Mouse (Mus musculus) stomach, embryonic 16.5 days (tissue): ENCODE results near the gene Atp6v1g2. TPM values are rescaled to one million over a fixed set of nuclear protein-coding genes. Genes with fewer than 3 reads are reported as not detected.

Experiments
- ATAC-seq: fragments of 200-750 bp; cut with Nextera tagmentation; 2 replicates; pipeline ENCODE4 v1.8.0; 2017; ENCODE audit warnings: moderate number of reproducible peaks, moderate TSS enrichment; ENCODE audit not compliant: insufficient read depth, low FRiP score
- H3K27ac ChIP-seq: fragments of 300-500 bp; sonication (generic); 2 replicates; pipeline ENCODE4 v1.5.1; 2014; ENCODE audit warnings: low read length
- H3K27me3 ChIP-seq: fragments of 300-500 bp; sonication (generic); 2 replicates; pipeline ENCODE4 v1.6.1; 2014; ENCODE audit warnings: low read length, control low read depth, mixed read lengths; ENCODE audit not compliant: control insufficient read depth, insufficient read depth
- H3K36me3 ChIP-seq: fragments of 300-500 bp; sonication (generic); 2 replicates; pipeline ENCODE4 v1.6.1; 2014; ENCODE audit warnings: low read length; ENCODE audit not compliant: control insufficient read depth, insufficient read depth
- H3K4me1 ChIP-seq: fragments of 300-500 bp; sonication (generic); 2 replicates; pipeline ENCODE4 v1.6.1; 2014; ENCODE audit warnings: low read length, control low read depth, mixed read lengths; ENCODE audit not compliant: control insufficient read depth, insufficient read depth
- H3K4me2 ChIP-seq: fragments of 300-500 bp; sonication (generic); 2 replicates; pipeline ENCODE4 v1.6.1; 2014; ENCODE audit warnings: low read depth, low read length, mixed read lengths
- H3K4me3 ChIP-seq: fragments of 300-500 bp; sonication (generic); replicated peaks from 2 replicates; pipeline ENCODE4 v1.5.1; 2014; ENCODE audit warnings: mild to moderate bottlenecking, low read length
- H3K9ac ChIP-seq: fragments of 300-500 bp; sonication (generic); 2 replicates; pipeline ENCODE4 v1.6.1; 2014; ENCODE audit warnings: low read length
- H3K9me3 ChIP-seq: fragments of 300-500 bp; sonication (generic); replicated peaks from 2 replicates; pipeline ENCODE4 v1.6.1; 2016; ENCODE audit warnings: low read length, control low read depth; ENCODE audit not compliant: control insufficient read depth
- WGBS: fragments of 180-500 bp; shearing (Covaris S2); extraction: QIAGEN DNeasy Blood & Tissue Kit; methylation state at CpG from one replicate; pipeline ENCODE4 v1.1.7; 2014; 5-methylcytosine and 5-hydroxymethylcytosine counted together
- polyA plus RNA-seq: library from polyadenylated mRNA; unstranded; fragments of >200 nt; fragmentation: Nextera tagmentation; extraction: Ambion mirVana; gene quantifications from 2 replicates; pipeline ENCODE4 v1.2.1, GENCODE M21; 2015

The Atp6v1g2 gene
- polyA plus RNA-seq, 1 experiment from 2014 or later, result 6.0 TPM

DNA sequence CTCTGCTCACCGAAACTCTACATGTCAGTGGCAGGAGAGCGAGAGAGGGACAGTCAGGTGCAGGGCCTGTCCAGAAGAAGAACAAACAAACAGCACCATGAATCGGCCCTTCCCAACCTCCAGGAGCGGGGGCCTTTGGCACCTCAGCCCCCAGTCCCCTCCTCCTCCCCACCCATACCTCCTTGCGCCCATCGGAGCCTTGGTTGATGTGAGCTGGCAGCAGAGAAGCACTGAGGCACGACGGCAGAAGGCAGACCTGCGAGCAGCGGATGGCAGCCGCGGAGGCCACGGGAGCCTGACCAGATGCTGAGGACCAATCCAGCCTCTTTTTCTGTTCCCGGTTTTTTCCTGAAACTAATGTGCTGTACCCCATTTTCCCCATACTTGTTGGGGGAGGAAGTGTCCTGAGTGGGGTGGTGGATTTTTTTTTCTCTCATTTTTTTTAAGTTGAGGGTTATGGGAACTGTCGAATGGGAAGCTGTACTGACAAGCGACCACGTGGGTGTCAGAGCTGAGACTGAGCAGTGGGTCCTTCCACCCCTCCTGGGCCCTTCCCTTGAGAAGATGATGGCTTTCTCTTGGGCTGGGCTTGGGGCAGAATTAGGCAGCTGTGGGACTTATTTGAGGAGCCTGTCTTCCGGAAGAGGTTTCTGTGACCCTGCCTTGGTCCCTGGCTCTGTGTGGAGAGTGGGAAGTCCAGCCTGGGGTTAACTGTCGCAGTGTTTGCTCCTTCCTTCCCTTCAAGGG is 16.2 kb downstream of the Atp6v1g2 start:
- Histone ChIP-seq H3K27ac (no peak overlapping the region), H3K9ac (no peak overlapping the region), H3K9me3 (no peaks in the 10 kb centered on the region), H3K4me2 (no peak overlapping the region), H3K27me3 (no peaks in the 10 kb centered on the region), H3K4me3 (no peak overlapping the region), H3K36me3 (peaks cover 43% of the 10 kb centered on the region), H3K4me1 (peaks cover 12% of the 10 kb centered on the region)
- no peak for ATAC-seq
- WGBS, result 83% methylated on average over 19 of the region's 19 CpGs

DNA sequence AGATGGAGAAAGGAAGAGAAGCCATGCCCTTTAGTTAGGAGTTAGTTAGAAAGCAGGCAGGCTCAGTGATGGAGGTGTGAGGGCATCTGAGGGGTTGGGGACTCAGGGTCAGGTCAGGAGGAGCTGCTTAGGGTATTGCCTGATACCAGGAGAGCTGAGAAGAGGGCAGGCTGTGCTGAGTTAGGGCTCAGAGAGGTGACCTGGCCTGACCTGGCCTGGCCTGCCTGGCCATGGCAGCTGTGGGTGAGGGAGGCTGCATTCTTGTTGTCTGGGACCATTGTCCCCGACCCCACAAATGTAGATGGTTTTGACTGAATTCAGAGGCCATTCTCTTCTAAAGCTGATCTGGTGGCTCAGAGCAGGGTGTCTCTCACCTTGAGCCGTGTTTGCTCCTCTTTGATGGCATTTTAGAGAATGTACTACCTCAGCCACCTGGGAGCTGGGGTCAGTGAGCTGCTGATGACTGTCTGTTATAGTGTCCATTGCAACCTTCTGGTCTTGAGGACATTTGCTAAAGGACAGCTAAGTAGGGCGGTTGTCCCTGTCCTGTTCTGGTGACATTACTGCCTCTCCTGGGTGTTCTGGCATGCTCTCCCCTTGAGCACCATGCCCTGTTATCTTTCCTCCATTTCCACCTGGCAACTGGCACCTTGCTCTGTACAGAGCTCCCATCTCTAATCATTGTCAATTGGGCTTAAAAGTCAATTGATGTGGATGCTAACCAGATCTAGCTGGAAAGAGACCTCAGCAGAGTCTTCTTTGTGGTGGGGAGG is 17.1 kb downstream of the Atp6v1g2 start:
- 74% methylated on average over 3 of the region's 3 CpGs for WGBS
- Histone ChIP-seq H3K9ac (no peak overlapping the region), H3K27me3 (no peaks in the 10 kb centered on the region), H3K9me3 (no peaks in the 10 kb centered on the region), H3K36me3 (peaks cover 43% of the 10 kb centered on the region), H3K27ac (no peak overlapping the region), H3K4me3 (no peak overlapping the region), H3K4me2 (no peak overlapping the region), H3K4me1 (peaks cover 3% of the 10 kb centered on the region; the same call in 1 of the 2 replicates)
- ATAC-seq, result no peak

DNA sequence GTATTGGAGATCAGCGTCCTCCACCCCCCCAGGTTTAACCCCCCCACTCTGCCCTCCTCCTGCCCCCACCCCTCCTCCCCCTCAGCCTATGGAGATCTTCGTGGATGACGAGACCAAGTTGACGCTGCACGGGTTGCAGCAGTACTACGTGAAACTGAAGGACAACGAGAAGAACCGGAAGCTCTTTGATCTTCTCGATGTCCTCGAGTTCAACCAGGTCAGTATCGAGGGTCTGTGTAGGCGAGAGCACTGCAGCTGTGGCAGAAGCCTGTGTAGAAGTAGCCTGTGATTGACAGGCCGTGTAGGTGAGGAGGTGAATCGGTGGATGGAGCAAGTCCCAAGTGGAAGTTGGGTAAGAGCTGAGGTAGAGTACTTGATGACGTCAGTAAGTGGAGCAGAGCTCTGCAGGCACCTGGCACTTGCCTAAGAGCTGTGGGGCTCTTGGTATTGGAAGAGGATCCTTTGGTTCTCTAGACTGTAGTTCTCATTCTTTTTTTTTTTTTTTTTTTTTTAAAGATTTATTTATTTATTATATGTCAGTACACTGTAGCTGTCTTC is 17.8 kb downstream of the Atp6v1g2 start:
- H3K4me3 ChIP-seq, result no peak overlapping the region
- H3K9ac ChIP-seq, result no peak overlapping the region
- peaks cover 38% of the 10 kb centered on the region for H3K36me3 ChIP-seq
- 78% methylated on average over 15 of the region's 15 CpGs for WGBS
- H3K4me1 ChIP-seq, result no peaks in the 10 kb centered on the region
- H3K27ac ChIP-seq, result no peak overlapping the region
- ATAC-seq, result no peak
- no peaks in the 10 kb centered on the region for H3K9me3 ChIP-seq
- H3K4me2 ChIP-seq, result no peak overlapping the region
- H3K27me3 ChIP-seq, result no peaks in the 10 kb centered on the region

DNA sequence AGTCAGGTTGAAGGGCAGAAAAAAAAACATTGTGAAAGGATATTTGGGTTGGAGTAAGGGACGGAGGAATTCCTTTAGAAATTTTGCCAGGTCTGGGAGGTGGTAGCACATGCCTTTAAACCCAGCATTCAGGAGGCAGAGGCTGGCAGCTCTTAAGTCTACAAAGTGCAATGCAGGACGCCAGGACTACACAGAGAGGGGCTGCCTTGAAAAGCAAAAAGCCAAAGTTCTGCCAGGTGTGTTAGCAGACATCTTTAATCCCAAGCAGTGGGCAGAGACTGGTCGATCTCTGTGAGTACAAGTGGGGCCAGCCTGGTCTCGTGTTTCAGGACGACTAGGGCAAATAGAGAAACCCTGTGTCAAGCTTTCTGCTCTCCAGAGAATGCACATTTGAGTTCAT is 18.5 kb downstream of the Atp6v1g2 start:
- Histone ChIP-seq H3K4me2 (no peak overlapping the region), H3K4me3 (no peak overlapping the region), H3K27me3 (no peaks in the 10 kb centered on the region), H3K9ac (no peak overlapping the region), H3K9me3 (no peaks in the 10 kb centered on the region), H3K36me3 (peaks cover 30% of the 10 kb centered on the region), H3K27ac (no peak overlapping the region), H3K4me1 (no peaks in the 10 kb centered on the region)
- no peak for ATAC-seq
- WGBS, result 75% methylated on average over 5 of the region's 5 CpGs

DNA sequence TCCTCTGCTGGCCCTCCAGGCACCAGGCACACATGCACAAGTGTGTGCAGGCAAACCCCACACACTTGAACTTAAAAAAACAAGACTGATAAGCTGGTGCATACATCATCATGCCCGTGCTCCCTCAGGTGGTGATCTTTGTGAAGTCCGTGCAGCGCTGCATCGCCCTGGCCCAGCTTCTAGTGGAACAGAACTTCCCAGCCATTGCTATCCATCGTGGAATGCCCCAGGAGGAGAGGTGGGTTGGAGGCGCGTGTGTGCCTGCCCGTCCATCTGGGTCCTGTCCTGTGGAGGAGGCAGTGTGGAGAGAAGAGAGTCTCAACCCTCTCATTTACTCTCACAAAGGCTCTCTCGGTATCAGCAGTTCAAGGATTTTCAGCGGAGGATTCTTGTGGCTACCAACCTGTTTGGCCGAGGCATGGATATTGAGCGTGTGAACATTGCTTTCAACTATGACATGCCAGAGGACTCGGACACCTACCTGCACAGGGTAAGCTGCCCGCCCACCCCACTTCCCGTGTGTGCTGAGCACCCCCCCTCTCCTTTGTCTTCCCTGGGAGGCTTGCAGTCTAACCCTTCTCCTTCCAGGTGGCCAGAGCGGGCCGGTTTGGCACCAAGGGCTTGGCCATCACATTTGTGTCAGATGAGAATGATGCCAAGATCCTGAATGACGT is 19.3 kb downstream of the Atp6v1g2 start:
- Histone ChIP-seq H3K4me1 (peaks cover under 1% of the 10 kb centered on the region; the same call in 1 of the 2 replicates), H3K9ac (no peak overlapping the region), H3K4me2 (no peak overlapping the region), H3K4me3 (no peak overlapping the region), H3K36me3 (peaks cover 23% of the 10 kb centered on the region), H3K27me3 (no peaks in the 10 kb centered on the region), H3K9me3 (no peaks in the 10 kb centered on the region), H3K27ac (no peak overlapping the region)
- 75% methylated on average over 18 of the region's 18 CpGs for WGBS
- no peak for ATAC-seq

DNA sequence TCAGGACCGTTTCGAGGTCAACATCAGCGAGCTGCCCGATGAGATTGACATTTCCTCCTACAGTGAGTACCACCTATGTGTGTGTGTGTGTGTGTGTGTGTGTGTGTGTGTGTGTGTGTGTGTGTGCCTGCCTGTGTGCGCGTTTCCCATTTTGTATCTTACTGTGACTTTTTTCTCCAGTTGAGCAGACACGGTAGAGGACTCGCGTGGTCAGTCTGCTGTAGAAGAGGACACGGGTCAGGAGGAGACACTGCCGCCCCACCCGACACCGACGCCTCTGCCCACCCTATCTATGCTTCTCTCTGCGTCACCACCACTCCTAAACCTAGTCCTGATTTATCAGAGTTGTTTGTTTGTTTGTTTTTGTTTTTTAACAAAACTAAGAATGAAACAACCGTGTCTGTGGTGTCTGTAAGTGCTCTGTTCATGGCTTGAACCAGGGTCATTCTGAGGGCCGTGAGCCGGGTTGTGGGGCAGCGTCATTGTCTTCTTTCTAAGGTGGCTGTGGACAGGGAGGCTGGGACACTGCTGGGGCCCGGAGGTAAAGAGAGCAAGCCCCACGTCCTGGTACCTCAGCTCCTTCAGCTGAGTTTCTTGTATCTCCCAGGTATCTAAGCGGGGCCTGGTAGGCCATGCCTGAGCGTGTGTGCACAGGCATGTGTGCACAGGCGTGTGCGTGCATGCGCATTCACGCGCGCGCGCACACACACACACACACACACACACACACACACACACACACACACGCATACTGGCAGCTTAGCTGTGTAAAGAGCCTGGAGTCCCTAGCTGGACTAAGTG is 20.0 kb downstream of the Atp6v1g2 start:
- 0 out of 2 replicates have a peak, but pooled peaks have one; percentile 19 for ATAC-seq
- Histone ChIP-seq H3K4me3 (no peak overlapping the region), H3K9ac (no peak overlapping the region), H3K9me3 (no peaks in the 10 kb centered on the region), H3K4me2 (no peak overlapping the region), H3K27ac (no peak overlapping the region), H3K27me3 (no peaks in the 10 kb centered on the region), H3K36me3 (peaks cover 20% of the 10 kb centered on the region), H3K4me1 (peaks cover 4% of the 10 kb centered on the region; the same call in 1 of the 2 replicates)
- 83% methylated on average over 32 of the region's 32 CpGs for WGBS

DNA sequence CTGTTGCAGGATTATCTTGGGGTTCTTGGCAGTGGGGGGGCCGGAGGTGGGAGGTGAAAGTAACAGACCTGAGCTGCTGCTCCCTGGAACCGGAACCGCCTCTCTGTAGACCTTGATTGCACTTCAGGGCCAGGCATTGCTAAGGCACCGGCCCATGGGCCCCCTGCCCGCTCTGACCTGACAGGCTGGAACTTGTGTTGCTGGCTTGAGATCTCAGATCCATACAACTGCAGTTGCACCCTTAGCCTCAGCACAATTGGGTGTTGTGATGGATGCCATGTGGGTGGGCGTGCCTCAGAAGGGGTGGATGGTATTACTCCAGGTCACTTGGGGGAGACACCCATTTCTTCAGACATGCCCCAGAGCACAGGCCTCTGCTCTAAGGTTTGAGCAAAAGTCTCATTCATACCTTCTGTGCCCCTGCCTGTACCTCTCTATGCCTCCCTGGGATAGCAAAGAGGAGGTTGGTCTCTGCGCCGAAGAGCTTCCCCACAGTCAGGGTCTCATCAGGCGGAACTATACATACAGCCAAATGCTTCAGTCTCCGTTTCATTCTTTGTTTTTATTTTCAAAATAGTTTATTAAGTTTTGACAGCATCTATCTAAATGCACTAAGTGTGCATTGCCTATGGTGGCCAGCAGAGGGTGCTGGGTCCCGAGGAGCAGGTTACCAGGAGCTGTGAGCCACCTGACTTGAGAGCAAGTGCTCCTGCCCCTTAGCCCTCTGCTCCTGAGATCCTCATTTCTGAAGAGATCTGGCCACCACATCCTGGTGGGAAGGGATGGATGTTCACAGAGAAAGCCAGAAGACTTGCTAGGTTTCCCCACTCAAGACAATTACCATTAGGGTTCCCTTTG is 21.0 kb downstream of the Atp6v1g2 start:
- peaks cover 4% of the 10 kb centered on the region; the same call in 1 of the 2 replicates for H3K4me1 ChIP-seq
- peak; percentile 16 for ATAC-seq
- no peak overlapping the region for H3K27ac ChIP-seq
- no peak overlapping the region for H3K4me2 ChIP-seq
- 55% methylated on average over 11 of the region's 11 CpGs for WGBS
- H3K4me3 ChIP-seq, result no peak overlapping the region
- no peak overlapping the region for H3K9ac ChIP-seq
- H3K27me3 ChIP-seq, result no peaks in the 10 kb centered on the region
- peaks cover 20% of the 10 kb centered on the region for H3K36me3 ChIP-seq
- no peaks in the 10 kb centered on the region for H3K9me3 ChIP-seq

DNA sequence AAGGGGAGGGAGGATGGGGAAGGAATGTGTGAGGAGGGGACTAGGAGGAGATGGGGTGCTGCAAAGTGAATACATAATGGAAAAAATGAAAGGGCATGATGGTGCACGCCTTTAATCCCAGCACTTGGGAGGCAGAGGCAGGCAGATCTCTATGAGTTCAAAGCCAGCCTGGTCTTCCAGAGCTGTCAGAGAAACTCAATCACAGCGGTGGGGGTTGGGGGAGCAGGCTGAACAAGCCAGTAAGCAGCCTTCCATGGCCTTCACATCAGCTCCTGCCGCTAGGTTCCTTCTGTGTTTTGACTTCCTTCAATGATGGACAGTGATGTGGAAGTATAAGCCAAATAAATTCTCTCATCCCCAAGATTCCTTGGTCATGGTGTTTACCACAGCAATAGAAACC is 21.8 kb downstream of the Atp6v1g2 start:
- Histone ChIP-seq H3K4me3 (no peak overlapping the region), H3K9ac (no peak overlapping the region), H3K9me3 (no peaks in the 10 kb centered on the region), H3K36me3 (peaks cover 20% of the 10 kb centered on the region), H3K27ac (no peak overlapping the region), H3K27me3 (no peaks in the 10 kb centered on the region), H3K4me1 (peaks cover 4% of the 10 kb centered on the region; the same call in 1 of the 2 replicates), H3K4me2 (no peak overlapping the region)
- no peak for ATAC-seq
- 64% methylated on average over 3 of the region's 3 CpGs for WGBS
